Mouse (Mus musculus) midbrain, embryonic 13.5 days (tissue): ENCODE data around the gene Neu3. TPM values are rescaled to one million over a fixed set of nuclear protein-coding genes. Genes with fewer than 3 reads are reported as not detected.
A peak's percentile ranks its signal among the peaks of the same experiment; 100 is the strongest.

Experiments used
- ATAC-seq: fragments of 200-750 bp; cut with Nextera tagmentation; 2 replicates; pipeline ENCODE4 v1.8.0; 2017; ENCODE audit warnings: mild to moderate bottlenecking, moderate TSS enrichment, moderate library complexity
- H3K27ac ChIP-seq: fragments of 300-500 bp; sonication (generic); 2 replicates; pipeline ENCODE4 v1.5.1; 2015; ENCODE audit warnings: inconsistent platforms, mild to moderate bottlenecking, moderate library complexity
- H3K27me3 ChIP-seq: fragments of 300-500 bp; sonication (generic); 2 replicates; pipeline ENCODE4 v1.6.1; 2015; ENCODE audit warnings: mild to moderate bottlenecking, inconsistent platforms
- H3K36me3 ChIP-seq: fragments of 300-500 bp; sonication (generic); 2 replicates; pipeline ENCODE4 v1.6.1; 2015; ENCODE audit warnings: mild to moderate bottlenecking, inconsistent platforms
- H3K4me1 ChIP-seq: fragments of 300-500 bp; sonication (generic); replicated peaks from 2 replicates; pipeline ENCODE4 v1.6.1; 2015; ENCODE audit warnings: inconsistent platforms
- H3K4me2 ChIP-seq: fragments of 300-500 bp; sonication (generic); replicated peaks from 2 replicates; pipeline ENCODE4 v1.6.1; 2015; ENCODE audit warnings: moderate library complexity, mild to moderate bottlenecking, inconsistent platforms
- H3K4me3 ChIP-seq: fragments of 300-500 bp; sonication (generic); replicated peaks from 2 replicates; pipeline ENCODE4 v1.5.1; 2015; ENCODE audit warnings: mild to moderate bottlenecking, inconsistent platforms
- H3K9ac ChIP-seq: fragments of 300-500 bp; sonication (generic); replicated peaks from 2 replicates; pipeline ENCODE4 v1.6.1; 2015; ENCODE audit warnings: mild to moderate bottlenecking, inconsistent platforms
- H3K9me3 ChIP-seq: fragments of 300-500 bp; sonication (generic); 2 replicates; pipeline ENCODE4 v1.6.1; 2016; ENCODE audit warnings: mild to moderate bottlenecking, inconsistent platforms
- WGBS: fragments of 180-500 bp; shearing (Covaris S2); methylation state at CpG from one replicate; pipeline ENCODE4 v1.1.7; 2015; 5-methylcytosine and 5-hydroxymethylcytosine counted together
- polyA plus RNA-seq: library from polyadenylated mRNA; unstranded; fragments of >200 nt; fragmentation: Nextera tagmentation; extraction: Ambion mirVana; gene quantifications from 2 replicates; pipeline ENCODE4 v1.2.1, GENCODE M21; 2015

The Neu3 gene
- polyA plus RNA-seq, 1 experiment from 2014 or later = 1.2 TPM

- H3K4me2 ChIP-seq = no peak overlapping the region
- H3K9me3 ChIP-seq = no peaks in the 10 kb centered on the region
- 94% methylated on average over 4 of the region's 4 CpGs for WGBS
- H3K36me3 ChIP-seq = peaks cover 30% of the 10 kb centered on the region
- H3K4me1 ChIP-seq = peaks cover 36% of the 10 kb centered on the region
- no peak for ATAC-seq
- H3K9ac ChIP-seq = no peak overlapping the region
- no peak overlapping the region for H3K27ac ChIP-seq
- no peak overlapping the region for H3K4me3 ChIP-seq
- no peaks in the 10 kb centered on the region for H3K27me3 ChIP-seq
These were observed 26.1 kb upstream of the Neu3 start for GRCm38 (mm10) chr7:99854311-99854710.

DNA sequence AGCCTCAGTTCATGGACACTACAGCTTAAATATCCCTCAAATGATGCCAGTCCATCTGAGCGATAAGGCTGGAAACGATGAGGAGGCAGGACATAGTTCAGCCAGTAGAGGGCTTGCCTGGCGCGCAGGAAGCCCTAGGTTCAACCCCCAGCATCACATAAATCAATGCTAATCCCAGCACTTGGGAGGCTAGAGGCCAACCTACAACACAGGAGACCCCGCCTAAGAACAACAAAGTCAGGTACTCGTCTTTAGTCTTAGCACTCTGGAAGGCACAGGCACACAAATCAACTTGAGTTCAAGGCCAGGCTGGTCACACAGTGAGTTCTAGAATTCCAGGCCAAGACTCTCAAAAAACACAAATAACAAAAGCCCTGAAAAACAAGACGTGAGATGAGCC is 25.1 kb upstream of the Neu3 start:
- ATAC-seq = no peak
- no peak overlapping the region for H3K9ac ChIP-seq

DNA sequence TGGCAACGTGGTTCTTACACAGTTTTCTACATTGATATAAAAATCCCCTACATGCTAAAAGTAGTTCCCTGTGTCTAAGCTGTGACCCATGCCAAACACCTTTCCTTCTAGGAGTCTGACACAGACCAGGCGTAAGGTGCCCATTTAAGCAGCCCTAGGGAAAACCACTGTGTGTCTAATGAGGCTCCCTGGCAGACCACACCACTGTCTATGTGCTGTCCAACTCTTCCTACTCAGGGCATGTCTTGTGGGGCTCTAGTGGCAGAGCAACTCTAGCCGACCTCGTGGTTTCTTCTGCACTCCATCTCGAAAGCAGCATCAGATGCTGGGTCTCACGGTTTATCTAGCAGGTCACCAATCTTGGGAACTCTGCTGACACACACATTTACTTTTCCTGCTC is 23.4 kb upstream of the Neu3 start:
- H3K9ac ChIP-seq = no peak overlapping the region
- H3K9me3 ChIP-seq = no peaks in the 10 kb centered on the region
- WGBS = 87% methylated on average over 6 of the region's 6 CpGs
- no peak for ATAC-seq
- no peak overlapping the region for H3K4me2 ChIP-seq
- no peak overlapping the region for H3K27ac ChIP-seq
- peaks cover 46% of the 10 kb centered on the region for H3K36me3 ChIP-seq
- H3K4me3 ChIP-seq = no peak overlapping the region
- H3K27me3 ChIP-seq = no peaks in the 10 kb centered on the region
- H3K4me1 ChIP-seq = peaks cover 24% of the 10 kb centered on the region

More for the DNA sequence above, 25.1 kb upstream of the Neu3 start:
- no peaks in the 10 kb centered on the region for H3K9me3 ChIP-seq
- H3K4me2 ChIP-seq = no peak overlapping the region
- H3K27me3 ChIP-seq = no peaks in the 10 kb centered on the region
- no peak overlapping the region for H3K27ac ChIP-seq
- peaks cover 36% of the 10 kb centered on the region for H3K4me1 ChIP-seq
- no peak overlapping the region for H3K4me3 ChIP-seq
- 88% methylated on average over 7 of the region's 7 CpGs for WGBS
- peaks cover 34% of the 10 kb centered on the region for H3K36me3 ChIP-seq

- no peak for ATAC-seq
- H3K4me1 ChIP-seq = peaks cover 19% of the 10 kb centered on the region
- WGBS = 48% methylated on average over 1 of the region's 1 CpGs
- H3K27me3 ChIP-seq = no peaks in the 10 kb centered on the region
- no peak overlapping the region for H3K4me2 ChIP-seq
- no peaks in the 10 kb centered on the region for H3K9me3 ChIP-seq
- H3K4me3 ChIP-seq = no peak overlapping the region
- H3K9ac ChIP-seq = no peak overlapping the region
- peak overlapping the region; percentile 39; the same call in 1 of the 2 replicates for H3K27ac ChIP-seq
- H3K36me3 ChIP-seq = peaks cover 49% of the 10 kb centered on the region
These were observed 22.9 kb upstream of the Neu3 start for GRCm38 (mm10) chr7:99851121-99851520.

DNA sequence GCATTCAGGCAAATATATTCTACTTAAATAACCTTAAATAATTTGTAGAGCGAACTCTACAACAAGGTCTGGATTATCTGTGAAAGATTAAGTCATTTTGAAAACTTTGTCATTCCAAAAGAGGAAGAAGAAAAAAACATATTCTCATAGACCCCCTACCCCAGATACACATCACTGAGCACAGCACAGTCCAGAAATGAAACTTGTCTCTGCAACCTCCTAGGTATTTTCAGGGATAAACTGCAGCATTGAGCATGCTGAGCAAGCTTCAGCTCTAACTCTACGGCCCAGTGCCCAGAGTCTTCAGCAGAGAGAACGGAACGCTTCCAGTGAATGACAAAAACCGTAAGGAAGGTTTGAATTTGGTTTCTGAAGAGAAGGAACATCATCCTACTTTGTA is 22.3 kb upstream of the Neu3 start:
- Histone ChIP-seq H3K9ac (no peak overlapping the region), H3K4me3 (no peak overlapping the region), H3K27me3 (no peaks in the 10 kb centered on the region), H3K4me1 (peaks cover 18% of the 10 kb centered on the region), H3K36me3 (peaks cover 53% of the 10 kb centered on the region), H3K9me3 (no peaks in the 10 kb centered on the region), H3K4me2 (no peak overlapping the region), H3K27ac (0 out of 2 replicates have a peak overlapping the region, but pooled peaks have one; percentile 30)
- ATAC-seq = no peak
- WGBS = 66% methylated on average over 5 of the region's 5 CpGs

DNA sequence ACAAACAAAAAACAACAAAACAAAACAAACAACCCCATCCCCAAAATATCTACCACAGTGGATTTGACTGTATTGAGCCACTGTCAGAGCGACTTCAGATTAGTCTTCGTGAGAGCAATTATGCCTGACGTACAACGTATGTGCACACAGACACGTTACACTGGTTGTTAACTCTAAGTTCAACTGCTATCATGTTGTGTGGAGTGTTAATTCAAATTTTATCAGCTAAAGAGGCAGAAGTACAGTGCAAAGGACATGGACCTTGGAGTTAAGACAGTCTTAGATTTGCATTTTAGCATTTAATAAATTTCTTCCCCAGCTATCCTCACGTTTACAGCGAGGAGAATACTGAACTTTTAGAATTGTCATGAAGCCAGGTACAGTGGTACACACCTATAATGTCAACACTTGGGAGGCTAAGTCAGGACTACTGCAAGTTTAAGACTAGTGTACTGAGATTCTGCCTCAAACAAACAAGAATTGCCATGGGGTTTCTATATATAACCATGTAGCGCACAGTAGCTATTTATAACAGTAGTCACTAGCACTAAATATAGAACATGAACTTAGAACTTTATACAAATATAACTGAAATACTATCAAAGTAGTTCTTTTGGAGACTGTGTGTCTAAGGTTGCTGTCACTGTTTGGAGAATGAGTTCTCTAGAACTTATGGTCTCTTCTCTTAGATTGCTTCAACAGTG is 17.5 kb upstream of the Neu3 start:
- 97% methylated on average over 8 of the region's 8 CpGs for WGBS
- peaks cover 72% of the 10 kb centered on the region for H3K36me3 ChIP-seq

GRCm38 (mm10) chr7:99838241-99838640 is 10.0 kb upstream of the Neu3 start:
- no peaks in the 10 kb centered on the region for H3K4me1 ChIP-seq
- no peak for ATAC-seq
- H3K27ac ChIP-seq = no peak overlapping the region
- peaks cover 66% of the 10 kb centered on the region for H3K36me3 ChIP-seq
- H3K27me3 ChIP-seq = no peaks in the 10 kb centered on the region
- no peaks in the 10 kb centered on the region for H3K9me3 ChIP-seq
- no peak overlapping the region for H3K4me2 ChIP-seq
- no peak overlapping the region for H3K4me3 ChIP-seq
- 90% methylated on average over 3 of the region's 3 CpGs for WGBS
- H3K9ac ChIP-seq = no peak overlapping the region

More for the DNA sequence above, 17.5 kb upstream of the Neu3 start:
- H3K9ac ChIP-seq = no peak overlapping the region
- H3K4me2 ChIP-seq = no peak overlapping the region
- no peak for ATAC-seq
- H3K4me1 ChIP-seq = peaks cover 2% of the 10 kb centered on the region
- no peaks in the 10 kb centered on the region for H3K9me3 ChIP-seq
- no peak overlapping the region for H3K4me3 ChIP-seq
- no peak overlapping the region for H3K27ac ChIP-seq
- H3K27me3 ChIP-seq = no peaks in the 10 kb centered on the region

GRCm38 (mm10) chr7:99837358-99838071 is 9.3 kb upstream of the Neu3 start:
- Histone ChIP-seq H3K9me3 (no peaks in the 10 kb centered on the region), H3K27ac (no peak overlapping the region), H3K27me3 (no peaks in the 10 kb centered on the region), H3K4me1 (no peaks in the 10 kb centered on the region), H3K9ac (no peak overlapping the region), H3K36me3 (peaks cover 59% of the 10 kb centered on the region), H3K4me3 (no peak overlapping the region), H3K4me2 (no peak overlapping the region)
- 93% methylated on average over 6 of the region's 6 CpGs for WGBS
- no peak for ATAC-seq

GRCm38 (mm10) chr7:99836781-99837180 is 8.6 kb upstream of the Neu3 start:
- Histone ChIP-seq H3K9me3 (no peaks in the 10 kb centered on the region), H3K27me3 (no peaks in the 10 kb centered on the region), H3K36me3 (peaks cover 52% of the 10 kb centered on the region), H3K4me1 (no peaks in the 10 kb centered on the region), H3K27ac (no peak overlapping the region), H3K4me3 (no peak overlapping the region), H3K4me2 (no peak overlapping the region), H3K9ac (no peak overlapping the region)
- 60% methylated on average over 4 of the region's 4 CpGs for WGBS
- ATAC-seq = no peak

DNA sequence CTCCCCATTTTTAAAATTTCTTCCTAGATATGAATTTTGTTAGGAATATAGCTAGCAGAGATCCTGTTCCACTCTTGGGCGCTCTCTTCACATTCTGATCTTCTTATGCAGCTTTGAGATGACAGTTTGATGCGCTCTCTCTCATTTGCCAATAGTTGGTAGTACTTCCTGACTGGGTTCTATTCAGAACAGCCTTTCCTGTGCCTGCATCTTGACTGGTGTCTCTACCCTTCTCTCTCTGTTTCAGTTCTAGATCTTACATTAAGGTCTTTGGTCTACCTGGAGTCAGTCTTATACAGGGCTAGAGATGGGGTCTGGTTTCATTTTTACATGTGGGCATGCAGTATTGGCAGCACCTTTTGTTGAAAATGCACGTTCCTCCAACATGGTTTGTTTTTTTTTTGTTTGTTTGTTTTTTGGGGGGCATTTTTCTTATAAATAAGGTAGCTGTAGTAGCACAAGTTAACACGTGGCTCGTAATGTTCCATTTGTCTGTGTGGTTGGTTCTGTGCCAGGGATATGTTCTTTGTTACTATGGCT is 6.2 kb upstream of the Neu3 start:
- no peak overlapping the region for H3K4me2 ChIP-seq
- no peak overlapping the region for H3K4me3 ChIP-seq
- no peak for ATAC-seq
- H3K4me1 ChIP-seq = no peaks in the 10 kb centered on the region
- 90% methylated on average over 5 of the region's 5 CpGs for WGBS
- H3K27ac ChIP-seq = no peak overlapping the region
- no peaks in the 10 kb centered on the region for H3K9me3 ChIP-seq
- H3K36me3 ChIP-seq = peaks cover 28% of the 10 kb centered on the region
- H3K9ac ChIP-seq = no peak overlapping the region
- H3K27me3 ChIP-seq = no peaks in the 10 kb centered on the region

- no peak overlapping the region for H3K4me3 ChIP-seq
- H3K9ac ChIP-seq = no peak overlapping the region
- H3K9me3 ChIP-seq = no peaks in the 10 kb centered on the region
- H3K4me1 ChIP-seq = no peaks in the 10 kb centered on the region
- no peaks in the 10 kb centered on the region for H3K27me3 ChIP-seq
- H3K36me3 ChIP-seq = peaks cover 23% of the 10 kb centered on the region
- 88% methylated on average over 2 of the region's 2 CpGs for WGBS
- no peak overlapping the region for H3K27ac ChIP-seq
- no peak for ATAC-seq
- no peak overlapping the region for H3K4me2 ChIP-seq
These were observed 5.6 kb upstream of the Neu3 start for GRCm38 (mm10) chr7:99833846-99834222.

- 89% methylated on average over 5 of the region's 5 CpGs for WGBS
- Histone ChIP-seq H3K36me3 (peaks cover 18% of the 10 kb centered on the region), H3K4me1 (no peaks in the 10 kb centered on the region; the same call in 1 of the 2 replicates), H3K27ac (no peak overlapping the region), H3K4me2 (no peak overlapping the region), H3K9ac (no peak overlapping the region), H3K9me3 (no peaks in the 10 kb centered on the region), H3K27me3 (no peaks in the 10 kb centered on the region), H3K4me3 (no peak overlapping the region)
- ATAC-seq = no peak
These were observed 5.1 kb upstream of the Neu3 start for GRCm38 (mm10) chr7:99833115-99833845.
